Mouse (Mus musculus) yolk sac, embryonic 10.5 days (tissue): ENCODE results near the gene Kcnmb2.

Experiments used
- DNase-seq: peaks from one replicate; pipeline ENCODE4 v3.0.0-alpha.2; 2017; ENCODE audit warnings: low spot score

Gene Kcnmb2

DNA sequence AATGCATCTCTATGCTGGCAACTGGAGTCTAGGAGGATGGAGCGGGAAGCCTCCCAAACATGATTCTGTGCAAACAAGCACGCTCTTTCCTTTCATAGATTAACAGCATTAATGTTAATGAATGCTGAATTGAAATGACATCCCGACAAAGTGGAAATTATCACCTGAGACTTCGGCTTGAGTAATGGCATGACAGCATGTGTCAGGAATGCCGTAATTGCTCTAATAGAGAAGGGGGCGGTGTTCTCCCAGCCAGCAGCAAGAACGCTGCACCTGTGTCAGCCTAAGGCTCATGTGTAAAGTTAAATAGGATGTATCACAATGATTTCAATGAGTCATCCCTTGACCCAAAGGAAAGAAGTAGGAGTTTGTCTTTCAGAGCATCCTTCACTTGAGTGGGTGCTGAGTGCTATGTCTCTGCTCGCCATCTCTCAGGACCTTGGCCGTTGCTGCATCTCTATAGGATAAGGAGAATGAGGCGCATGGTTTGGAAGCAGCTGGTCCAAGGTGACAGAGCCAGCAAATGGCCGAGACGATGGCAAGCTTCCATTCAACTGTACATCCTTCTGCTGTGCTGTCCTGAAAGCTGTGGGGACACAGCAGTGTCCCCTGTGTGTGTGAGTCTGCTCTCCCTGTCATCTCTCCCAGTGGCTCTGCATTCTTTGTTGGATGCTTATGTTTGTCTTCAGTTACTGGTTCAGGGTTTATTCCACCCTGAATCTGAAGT lies 110.1 kb downstream of the Kcnmb2 start:
- no peak for DNase-seq

DNA sequence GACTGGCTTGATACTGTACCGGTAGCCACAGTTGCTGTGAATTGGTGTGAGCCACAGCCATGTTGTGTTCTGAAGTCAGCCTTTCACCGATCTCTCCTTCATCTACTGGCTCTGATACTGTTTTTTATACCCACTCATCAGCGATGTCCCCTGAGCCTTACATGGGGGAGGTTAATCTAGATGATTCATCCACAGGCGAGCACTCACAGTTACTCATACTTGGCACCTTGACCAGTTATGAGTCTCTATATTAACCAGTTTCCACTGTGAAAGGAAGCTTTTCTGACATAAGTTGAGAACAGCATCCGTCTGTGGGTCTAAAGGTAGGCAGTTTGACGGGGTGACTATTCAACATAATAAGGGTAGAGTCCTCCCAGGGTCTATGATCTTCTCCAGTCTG lies 118.7 kb downstream of the Kcnmb2 start:
- DNase-seq, result no peak

- DNase-seq, result no peak
Observed at GRCm38 (mm10) chr3:32029375-32030050, 127.2 kb downstream of the Kcnmb2 start.

DNA sequence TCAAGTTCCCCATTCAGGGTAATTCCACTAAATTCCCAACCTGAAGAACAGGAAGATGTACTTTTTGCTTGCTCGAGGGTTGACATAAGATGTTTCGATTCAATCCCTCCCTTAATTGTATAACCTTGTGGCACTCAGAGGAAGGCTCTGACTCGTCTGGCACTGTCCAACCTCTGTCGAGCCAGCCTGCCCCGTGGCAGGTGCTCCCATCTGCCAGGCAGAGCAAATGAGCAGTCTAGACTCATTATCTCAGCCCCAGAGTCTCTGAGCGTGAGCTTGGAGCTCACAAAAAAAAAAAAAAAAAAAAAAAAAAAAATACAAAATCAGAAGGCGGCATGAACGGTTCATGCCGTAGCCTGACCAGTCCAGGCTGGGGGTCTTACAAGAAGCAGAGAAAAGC lies 130.1 kb downstream of the Kcnmb2 start:
- DNase-seq, result no peak

- DNase-seq, result no peak
Observed at GRCm38 (mm10) chr3:32043814-32044213, 141.5 kb downstream of the Kcnmb2 start.

DNA sequence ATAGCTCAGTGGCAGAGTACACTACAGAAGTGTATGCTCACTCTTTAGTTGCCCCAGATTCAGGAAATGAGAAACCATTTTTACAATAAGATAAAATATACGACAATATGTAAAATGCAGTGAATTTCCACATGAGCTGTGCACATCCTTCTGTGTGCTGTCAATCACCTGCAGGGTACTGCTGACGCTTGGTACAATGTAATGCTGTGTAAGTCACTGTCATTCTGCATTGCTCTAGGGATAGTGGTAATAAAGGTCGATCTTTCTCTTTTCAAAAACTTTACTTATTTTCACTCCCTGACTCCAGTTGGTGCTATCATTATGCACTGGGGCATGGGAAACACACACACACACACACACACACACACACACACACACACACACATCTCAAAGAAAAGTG lies 146.5 kb downstream of the Kcnmb2 start:
- DNase-seq, result no peak

GRCm38 (mm10) chr3:32052596-32052995 lies 150.3 kb downstream of the Kcnmb2 start:
- DNase-seq, result no peak

- DNase-seq, result no peak
Observed at GRCm38 (mm10) chr3:32053610-32054241, 151.4 kb downstream of the Kcnmb2 start.

GRCm38 (mm10) chr3:32059888-32060656 lies 157.8 kb downstream of the Kcnmb2 start:
- DNase-seq, result no peak

DNA sequence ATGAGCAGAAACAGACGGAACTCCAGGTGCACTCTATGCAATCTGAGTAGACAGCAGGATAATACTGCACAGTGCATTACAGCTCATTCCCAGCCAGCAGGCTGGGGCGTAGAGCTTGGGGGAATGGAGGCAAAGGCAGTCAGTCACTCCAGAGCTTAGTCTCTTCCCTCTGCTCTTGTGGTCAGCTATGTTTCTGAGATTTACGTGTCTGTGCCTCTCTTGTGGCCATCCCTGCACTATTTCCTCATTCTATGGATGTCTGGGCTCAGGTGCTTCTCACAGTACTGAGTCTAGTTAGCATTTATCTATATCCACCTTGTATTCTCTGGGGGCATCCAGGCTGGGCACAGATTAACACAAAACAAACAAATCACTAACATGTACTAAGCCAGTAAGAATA lies 160.4 kb downstream of the Kcnmb2 start:
- no peak for DNase-seq

DNA sequence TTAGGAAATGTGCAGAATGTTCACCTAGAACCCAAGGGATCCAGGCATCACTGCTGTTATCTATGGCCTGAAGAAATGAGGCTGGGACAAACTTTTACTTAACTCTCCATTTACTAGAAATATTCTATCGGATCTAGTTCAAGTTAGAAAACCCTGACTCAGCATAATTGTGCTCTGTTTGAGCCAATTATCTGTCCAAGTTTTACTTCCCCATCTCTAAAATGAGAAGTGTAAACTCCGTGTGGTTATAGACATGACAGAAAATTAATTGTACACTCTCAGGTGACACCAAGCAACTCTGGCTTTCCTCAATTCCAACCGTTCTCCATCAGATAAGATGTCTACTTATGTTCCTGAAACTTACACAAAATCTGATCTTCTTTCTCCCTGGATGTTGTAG lies 161.0 kb downstream of the Kcnmb2 start:
- DNase-seq, result no peak

- no peak for DNase-seq
Observed at GRCm38 (mm10) chr3:32067004-32067935, 165.0 kb downstream of the Kcnmb2 start.

- no peak for DNase-seq
Observed at GRCm38 (mm10) chr3:32073881-32074280, 171.6 kb downstream of the Kcnmb2 start.

- DNase-seq, result no peak
Observed at GRCm38 (mm10) chr3:32088762-32089161, 186.5 kb downstream of the Kcnmb2 start.

GRCm38 (mm10) chr3:32101391-32101790 lies 199.1 kb downstream of the Kcnmb2 start:
- DNase-seq, result no peak

DNA sequence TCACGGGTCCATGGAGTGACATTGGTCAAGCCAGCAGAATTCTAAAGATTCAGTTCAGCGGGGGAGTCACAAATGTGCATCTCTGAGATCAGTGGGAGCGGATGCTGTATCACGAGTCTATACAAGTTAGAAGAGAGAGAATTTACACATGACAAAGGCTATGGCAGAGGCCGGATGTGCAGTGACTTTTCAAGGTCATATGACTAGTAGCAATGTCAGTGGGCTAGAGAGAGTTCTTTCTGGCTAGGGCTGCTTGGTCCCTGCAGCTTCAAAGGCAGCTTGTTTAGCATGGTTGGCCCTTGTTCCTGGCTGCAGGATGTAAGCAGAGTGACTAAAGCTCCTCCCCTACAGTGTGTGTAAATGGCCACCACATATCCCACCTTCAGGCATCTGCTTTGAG lies 217.5 kb downstream of the Kcnmb2 start:
- DNase-seq, result no peak

GRCm38 (mm10) chr3:32121731-32122130 lies 219.4 kb downstream of the Kcnmb2 start:
- no peak for DNase-seq

GRCm38 (mm10) chr3:32125431-32125830 lies 223.1 kb downstream of the Kcnmb2 start:
- DNase-seq, result no peak

GRCm38 (mm10) chr3:32128391-32128790 lies 226.1 kb downstream of the Kcnmb2 start:
- DNase-seq, result no peak

DNA sequence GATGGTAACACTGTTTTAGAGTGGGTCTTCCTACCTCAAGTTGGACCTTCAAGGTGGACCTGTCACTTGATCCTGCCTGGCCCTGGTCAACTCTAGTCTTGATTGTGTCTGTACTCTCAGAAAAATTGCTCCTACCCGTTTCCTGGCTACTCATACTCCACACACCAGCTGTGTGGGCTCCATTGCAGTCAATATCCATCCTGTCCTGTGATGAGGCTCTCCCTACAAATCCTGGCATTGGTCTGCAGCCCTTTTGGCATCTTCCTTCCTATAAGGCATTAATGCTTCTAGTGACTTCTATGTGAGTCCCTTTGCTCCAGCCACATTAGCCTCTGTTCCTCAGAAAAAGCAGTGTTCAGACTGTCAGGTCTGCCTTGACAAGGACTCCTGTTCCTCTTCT lies 228.4 kb downstream of the Kcnmb2 start:
- DNase-seq, result no peak

DNA sequence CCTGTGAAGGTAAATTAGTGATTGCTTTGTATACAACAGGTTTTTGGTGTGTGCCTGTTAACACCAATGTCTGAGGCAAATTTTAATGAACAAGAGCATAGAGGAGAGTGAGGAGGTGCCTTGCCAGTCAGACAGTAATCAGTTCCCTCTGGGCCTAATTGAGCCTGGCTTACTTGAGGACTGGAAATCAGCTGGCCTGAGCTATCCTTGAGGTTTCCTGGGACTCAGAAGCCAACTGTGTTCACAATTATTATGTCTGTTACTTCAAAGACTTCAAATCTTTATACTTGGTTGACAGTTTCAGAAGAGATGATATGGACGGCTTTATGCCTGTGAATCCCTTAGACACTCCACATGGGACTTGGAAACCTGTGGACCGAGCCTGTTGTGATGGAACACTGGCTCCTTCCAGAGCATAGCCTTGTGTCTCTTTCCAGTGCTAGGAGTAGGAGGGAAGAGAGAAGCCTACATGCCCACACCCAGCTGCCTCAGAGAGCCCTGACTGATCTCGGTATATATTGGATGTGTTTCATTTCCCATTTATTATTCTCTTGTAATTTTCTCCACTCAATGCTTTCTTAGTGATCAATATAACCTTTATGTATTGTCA lies 230.2 kb downstream of the Kcnmb2 start:
- DNase-seq, result no peak
